In the genomic region with DNA sequence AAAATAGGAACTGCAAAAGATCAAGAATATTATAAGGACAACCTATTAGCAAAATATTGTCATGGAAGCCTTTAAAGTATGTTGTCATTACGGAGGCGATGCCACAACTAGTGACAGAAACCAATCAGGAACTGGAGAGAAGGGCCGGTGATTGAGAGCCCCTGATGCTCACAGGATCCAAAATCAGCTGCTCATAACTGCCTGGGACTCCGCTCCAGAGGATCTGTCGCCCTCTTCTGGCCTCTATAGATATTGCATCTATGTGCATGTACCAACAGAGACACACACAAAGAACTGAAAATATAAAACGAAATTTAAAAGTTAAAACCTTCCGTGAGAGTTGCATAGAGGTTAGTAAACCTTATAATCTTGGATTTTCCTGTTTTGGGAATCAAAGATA, we compare ENCODE assay signal across 8 mouse cellular contexts. TPM values are rescaled to one million over a fixed set of nuclear protein-coding genes. Genes with fewer than 3 reads are reported as not detected.
A peak's percentile ranks its signal among the peaks of the same experiment; 100 is the strongest.
DNase-seq lines count a peak whose midpoint lies in the region; ATAC-seq and TF ChIP-seq lines count a peak whose summit lies in the region.

No protein-coding gene starts in this region.

- no peak overlapping the region for H3K4me2 ChIP-seq in kidney, embryonic 15.5 days

- H3K27me3 ChIP-seq in kidney, adult 2 months (replicated peaks; ENCODE audit: control insufficient read depth, insufficient read depth, low read length) = no peaks in the 10 kb centered on the region
- H3K27me3 ChIP-seq in kidney, embryonic 15.5 days = no peaks in the 10 kb centered on the region

- H3K36me3 ChIP-seq in kidney, adult 2 months (ENCODE audit: control insufficient read depth, insufficient read depth, low read length) = no peaks in the 10 kb centered on the region
- no peaks in the 10 kb centered on the region for H3K36me3 ChIP-seq in kidney, embryonic 15.5 days

- TF ChIP-seq CTCF in kidney, adult 2 months (conservative IDR thresholded peaks at IDR 0.05; ENCODE audit: insufficient read depth, insufficient read length, low read depth, low read length) = 0 out of 2 replicates have a peak, but pooled peaks have one; percentile 3

- ATAC-seq in kidney, embryonic 15.5 days (replicated peaks; ENCODE audit: low FRiP score) = no peak

- peak; percentile 5 for DNase-seq in kidney, adult 2 months
- DNase-seq in thymus, postnatal 0 days (ENCODE audit: low spot score) = peak; percentile 48
- DNase-seq in thymus, postnatal 36 days = no peak
- peak; percentile 33 for DNase-seq in embryo, embryonic 9.5 days (ENCODE audit: extremely low spot score)
- peak; percentile 62 for DNase-seq in retina, embryonic 14.5 days (ENCODE audit: low spot score)
- no peak for DNase-seq in layer of hippocampus, adult 9-10 months (ENCODE audit: low spot score)
- DNase-seq in yolk sac, embryonic 10.5 days (ENCODE audit: low spot score) = no peak

- no peak for TF ChIP-seq POLR2A in kidney, adult 2 months (IDR thresholded peaks at IDR 0.05; ENCODE audit: low read depth, low read length)

- H3K4me3 ChIP-seq in kidney, adult 2 months (ENCODE audit: insufficient read depth, low read depth, low read length) = no peak overlapping the region
- no peak overlapping the region for H3K4me3 ChIP-seq in kidney, embryonic 15.5 days (replicated peaks)

- no peak overlapping the region for H3K9ac ChIP-seq in kidney, embryonic 15.5 days

- no peaks in the 10 kb centered on the region for H3K9me3 ChIP-seq in kidney, embryonic 15.5 days (replicated peaks)

- 66% methylated on average over 7 of the region's 7 CpGs for WGBS in kidney, adult 2 months
- WGBS in kidney, embryonic 15.5 days = 64% methylated on average over 7 of the region's 7 CpGs

- no peaks in the 10 kb centered on the region for H3K4me1 ChIP-seq in kidney, adult 2 months (ENCODE audit: control insufficient read depth, insufficient read depth, low read length)
- no peaks in the 10 kb centered on the region for H3K4me1 ChIP-seq in kidney, embryonic 15.5 days

- no peak overlapping the region for H3K27ac ChIP-seq in kidney, adult 2 months (ENCODE audit: insufficient read depth, low read depth, low read length)
- no peak overlapping the region for H3K27ac ChIP-seq in kidney, embryonic 15.5 days

RNA-seq across cellular contexts. Expression of gene Fam124b, which starts 38.1 kb away (rescaled TPM):
- 0.08 TPM in 1 of 2 replicates, not detected in the other for polyA plus RNA-seq in kidney, adult 2 months (2012; rRNA removed)
- 0.66 and 1.1 TPM in 2 replicates for polyA plus RNA-seq in kidney, embryonic 15.5 days (2015; fragmentation: Nextera tagmentation; extraction: Ambion mirVana)
- 0.17 and 0.40 TPM in 2 replicates for polyA plus RNA-seq in thymus, postnatal 0 days (2015; fragmentation: Nextera tagmentation; extraction: Ambion mirVana)

Comparison
In these comparisons a context has a peak if more than half of its experiments do, and no peak if none do; other contexts are left out.
1. DNase-seq: peak in kidney, adult 2 months (single experiment), thymus, postnatal 0 days (single experiment), embryo, embryonic 9.5 days (single experiment) and retina, embryonic 14.5 days (single experiment); none in thymus, postnatal 36 days (0 of 2), layer of hippocampus, adult 9-10 months (single experiment) and yolk sac, embryonic 10.5 days (single experiment).